8 mouse cellular contexts compared by ENCODE assay signal in genomic region chr17:28512696-28513095, GRCm38 (mm10). TPM values are rescaled to one million over a fixed set of nuclear protein-coding genes. Genes with fewer than 3 reads are reported as not detected.
DNase-seq lines count a peak whose midpoint lies in the region; ATAC-seq and TF ChIP-seq lines count a peak whose summit lies in the region.
"Had no signal": no experiment of that assay in that cellular context is flagged by ENCODE, and none has a peak within 500 bp of the region (broad histone marks: within the 10 kb centered on the region; RNA-seq: fewer than 3 reads in every experiment).

No protein-coding gene starts in this region.

- TF ChIP-seq CTCF in liver, embryonic 14.5 days (IDR thresholded peaks at IDR 0.05; ENCODE audit: low read depth), result no peak

- no peaks in the 10 kb centered on the region for H3K36me3 ChIP-seq in liver, embryonic 14.5 days (replicated peaks; ENCODE audit: control insufficient read depth, insufficient read depth, low read depth)
- H3K36me3 ChIP-seq in hindbrain, embryonic 14.5 days (replicated peaks; ENCODE audit: control insufficient read depth, insufficient read depth), result no peaks in the 10 kb centered on the region

- H3K27me3 ChIP-seq in liver, embryonic 14.5 days (ENCODE audit: control insufficient read depth, insufficient read depth, low read length), result peaks cover 8% of the 10 kb centered on the region
- H3K27me3 ChIP-seq in hindbrain, embryonic 14.5 days (ENCODE audit: control insufficient read depth, insufficient read depth, low read length), result no peaks in the 10 kb centered on the region

- ATAC-seq in liver, embryonic 14.5 days (ENCODE audit: insufficient read depth), result 0 out of 2 replicates have a peak, but pooled peaks have one; percentile 31
- ATAC-seq in erythroid progenitor cell, adult 5-6 weeks (replicated peaks; ENCODE audit: low FRiP score, poor library complexity, severe bottlenecking), result no peak
- no peak for ATAC-seq in hindbrain, embryonic 14.5 days (ENCODE audit: low FRiP score)

- no peaks in the 10 kb centered on the region for H3K9me3 ChIP-seq in liver, embryonic 14.5 days (ENCODE audit: control insufficient read depth, low read length)
- no peaks in the 10 kb centered on the region for H3K9me3 ChIP-seq in hindbrain, embryonic 14.5 days (ENCODE audit: control insufficient read depth, low read length)

- 42% methylated on average over 6 of the region's 6 CpGs for WGBS in liver, embryonic 14.5 days (ENCODE audit: insufficient replicate concordance)
- 36% methylated on average over 6 of the region's 6 CpGs for WGBS in hindbrain, embryonic 14.5 days

- intact Hi-C loops in heart, postnatal 36 days (cut with DNase I), result loop anchor here (10.0 kb wide), 1 partner anchor 488 kb away; no protein-coding TSS in a partner anchor

- no peak for TF ChIP-seq EP300 in liver, embryonic 14.5 days (IDR thresholded peaks at IDR 0.05; ENCODE audit: low read depth)

- H3K9ac ChIP-seq in liver, embryonic 14.5 days (replicated peaks), result no peak overlapping the region
- no peak overlapping the region for H3K9ac ChIP-seq in hindbrain, embryonic 14.5 days

- H3K4me1 ChIP-seq in liver, embryonic 14.5 days (replicated peaks; ENCODE audit: control insufficient read depth in 2 of 2, insufficient read depth in 2 of 2, low read length in 1 of 2), result peaks cover 0 to 10% of the 10 kb centered on the region in 2 experiments; a peak in 2 of 4 replicates
- H3K4me1 ChIP-seq in hindbrain, embryonic 14.5 days (replicated peaks; ENCODE audit: control insufficient read depth, insufficient read depth, low read length), result peaks cover 4% of the 10 kb centered on the region; the same call in 1 of the 2 replicates

- no peak overlapping the region for H3K27ac ChIP-seq in liver, embryonic 14.5 days
- H3K27ac ChIP-seq in hindbrain, embryonic 14.5 days, result no peak overlapping the region

- H3K4me2 ChIP-seq in liver, embryonic 14.5 days (ENCODE audit: low read depth), result no peak overlapping the region
- H3K4me2 ChIP-seq in hindbrain, embryonic 14.5 days (replicated peaks), result no peak overlapping the region

- no peak overlapping the region for H3K4me3 ChIP-seq in liver, embryonic 14.5 days (ENCODE audit: insufficient read depth in 1 of 2, low read depth in 2 of 2, low read length in 2 of 2)
- H3K4me3 ChIP-seq in hindbrain, embryonic 14.5 days (replicated peaks; ENCODE audit: low read length), result no peak overlapping the region

- peak; percentile 38 for DNase-seq in NIH3T3 (ENCODE audit: low read depth)
- DNase-seq in adrenal gland, postnatal 25 days, result peak; percentile 62
- DNase-seq in heart, postnatal 36 days, result peak; percentile 83 to 86
- DNase-seq in liver, embryonic 14.5 days (ENCODE audit: low read depth in 3 of 3, low spot score in 3 of 3), result no peak
- DNase-seq in right cerebral cortex, adult 18-20 months, result no peak
- no peak for DNase-seq in hindbrain, embryonic 14.5 days (ENCODE audit: low spot score)

RNA-seq across cellular contexts. Expression of gene Fkbp5, which starts 4.6 kb away (rescaled TPM):
- total RNA-seq in adrenal gland, postnatal 25 days (2021), result 55.9 and 60.1 TPM in 2 replicates
- total RNA-seq in heart, postnatal 36 days (2021), result 10 to 100 TPM; 50.0 to 72.1 TPM
- polyA plus RNA-seq in liver, embryonic 14.5 days (2012; rRNA removed), result 5.3 and 7.3 TPM in 2 replicates
- 3.5 and 3.6 TPM in 2 replicates for polyA plus RNA-seq in liver, embryonic 14.5 days (2014; fragmentation: Nextera tagmentation; extraction: Ambion mirVana)
- total RNA-seq in erythroid progenitor cell, adult 5-6 weeks (2015; ENCODE audit: low replicate concordance), result 5.9 and 6.8 TPM in 2 replicates
- 7.6 and 10.6 TPM in 2 replicates for total RNA-seq in erythroid progenitor cell, adult 5-6 weeks (2017; ENCODE audit: low replicate concordance)
- 8.2 and 9.8 TPM in 2 replicates for polyA plus RNA-seq in hindbrain, embryonic 14.5 days (2014; fragmentation: Nextera tagmentation; extraction: Ambion mirVana)

RNA-seq across cellular contexts. Expression of gene Armc12, which starts 17.9 kb away (rescaled TPM):
- not detected in 2 replicates for total RNA-seq in adrenal gland, postnatal 25 days (2021)
- total RNA-seq in heart, postnatal 36 days (2021), result not detected
- 0.03 TPM in 1 of 2 replicates, not detected in the other for polyA plus RNA-seq in liver, embryonic 14.5 days (2012; rRNA removed)
- not detected in 2 replicates for polyA plus RNA-seq in liver, embryonic 14.5 days (2014; fragmentation: Nextera tagmentation; extraction: Ambion mirVana)
- total RNA-seq in erythroid progenitor cell, adult 5-6 weeks (2015; ENCODE audit: low replicate concordance), result not detected in 2 replicates
- not detected in 2 replicates for total RNA-seq in erythroid progenitor cell, adult 5-6 weeks (2017; ENCODE audit: low replicate concordance)
- polyA plus RNA-seq in hindbrain, embryonic 14.5 days (2014; fragmentation: Nextera tagmentation; extraction: Ambion mirVana), result not detected in 2 replicates
- polyA plus RNA-seq: macrophage had no signal

RNA-seq across cellular contexts. Expression of gene Clpsl2, which starts 36.5 kb away (rescaled TPM):
- total RNA-seq in adrenal gland, postnatal 25 days (2021), result not detected in 2 replicates
- total RNA-seq in heart, postnatal 36 days (2021), result not detected
- polyA plus RNA-seq in liver, embryonic 14.5 days (2012; rRNA removed), result not detected in 2 replicates
- not detected in 2 replicates for polyA plus RNA-seq in liver, embryonic 14.5 days (2014; fragmentation: Nextera tagmentation; extraction: Ambion mirVana)
- total RNA-seq in erythroid progenitor cell, adult 5-6 weeks (2015; ENCODE audit: low replicate concordance), result not detected in 2 replicates
- total RNA-seq in erythroid progenitor cell, adult 5-6 weeks (2017; ENCODE audit: low replicate concordance), result not detected in 2 replicates
- not detected in 2 replicates for polyA plus RNA-seq in hindbrain, embryonic 14.5 days (2014; fragmentation: Nextera tagmentation; extraction: Ambion mirVana)
- polyA plus RNA-seq: macrophage had no signal

RNA-seq across cellular contexts. Expression of gene Clps, which starts 47.9 kb away (rescaled TPM):
- total RNA-seq in adrenal gland, postnatal 25 days (2021), result not detected in 2 replicates
- total RNA-seq in heart, postnatal 36 days (2021), result not detected
- 1.2 and 3.3 TPM in 2 replicates for polyA plus RNA-seq in liver, embryonic 14.5 days (2012; rRNA removed)
- polyA plus RNA-seq in liver, embryonic 14.5 days (2014; fragmentation: Nextera tagmentation; extraction: Ambion mirVana), result 2.9 and 3.7 TPM in 2 replicates
- not detected in 2 replicates for total RNA-seq in erythroid progenitor cell, adult 5-6 weeks (2015; ENCODE audit: low replicate concordance)
- total RNA-seq in erythroid progenitor cell, adult 5-6 weeks (2017; ENCODE audit: low replicate concordance), result not detected in 2 replicates
- not detected in 2 replicates for polyA plus RNA-seq in hindbrain, embryonic 14.5 days (2014; fragmentation: Nextera tagmentation; extraction: Ambion mirVana)
- polyA plus RNA-seq: macrophage had no signal

Comparison
In these comparisons a context has a peak if more than half of its experiments do, and no peak if none do; other contexts are left out.
1. DNase-seq: peak in NIH3T3 (single experiment), adrenal gland, postnatal 25 days (single experiment) and heart, postnatal 36 days (2 of 2); none in liver, embryonic 14.5 days (0 of 3), right cerebral cortex, adult 18-20 months (single experiment) and hindbrain, embryonic 14.5 days (single experiment).